In genomic region chr5:125526464-125526863, GRCm38 (mm10) we compare ENCODE assay signal across 10 mouse cellular contexts. TPM values are rescaled to one million over a fixed set of nuclear protein-coding genes. Genes with fewer than 3 reads are reported as not detected.
DNase-seq lines count a peak whose midpoint lies in the region; ATAC-seq lines count a peak whose summit lies in the region.
"Had no signal": no experiment of that assay in that cellular context is flagged by ENCODE, and none has a peak within 500 bp of the region (broad histone marks: within the 10 kb centered on the region; RNA-seq: fewer than 3 reads in every experiment).

No protein-coding gene starts in this region.

- H3K4me1 ChIP-seq in hindbrain, embryonic 10.5 days (replicated peaks), result peaks cover 8% of the 10 kb centered on the region
- peaks cover 3% of the 10 kb centered on the region for H3K4me1 ChIP-seq in hindbrain, embryonic 13.5 days (replicated peaks)
- peaks cover 3% of the 10 kb centered on the region; the same call in 1 of the 2 replicates for H3K4me1 ChIP-seq in midbrain, embryonic 16.5 days (ENCODE audit: control insufficient read depth, insufficient read depth, low read length)

- H3K9ac ChIP-seq in hindbrain, embryonic 13.5 days, result no peak overlapping the region
- no peak overlapping the region for H3K9ac ChIP-seq in midbrain, embryonic 16.5 days (ENCODE audit: low read depth, low read length)
- H3K9ac ChIP-seq: liver, embryonic 15.5 days had no signal

- H3K4me3 ChIP-seq in hindbrain, embryonic 10.5 days, result no peak overlapping the region
- no peak overlapping the region for H3K4me3 ChIP-seq in hindbrain, embryonic 13.5 days
- H3K4me3 ChIP-seq in midbrain, embryonic 16.5 days (ENCODE audit: low read depth, low read length), result no peak overlapping the region
- H3K4me3 ChIP-seq: liver, embryonic 15.5 days had no signal

- no peaks in the 10 kb centered on the region for H3K36me3 ChIP-seq in hindbrain, embryonic 10.5 days
- peaks cover 7% of the 10 kb centered on the region; the same call in 1 of the 2 replicates for H3K36me3 ChIP-seq in hindbrain, embryonic 13.5 days
- no peaks in the 10 kb centered on the region; the same call in 1 of the 2 replicates for H3K36me3 ChIP-seq in midbrain, embryonic 16.5 days (ENCODE audit: control insufficient read depth, insufficient read depth, low read length)
- H3K36me3 ChIP-seq: liver, embryonic 15.5 days had no signal

- WGBS in hindbrain, embryonic 10.5 days, result 76% methylated on average over 4 of the region's 4 CpGs
- WGBS in hindbrain, embryonic 13.5 days, result 80% methylated on average over 4 of the region's 4 CpGs
- 80% methylated on average over 4 of the region's 4 CpGs for WGBS in midbrain, embryonic 16.5 days

- H3K9me3 ChIP-seq in hindbrain, embryonic 10.5 days, result peaks cover 11% of the 10 kb centered on the region; the same call in 1 of the 2 replicates
- H3K9me3 ChIP-seq in hindbrain, embryonic 13.5 days, result peaks cover 5% of the 10 kb centered on the region; the same call in 1 of the 2 replicates
- H3K9me3 ChIP-seq in midbrain, embryonic 16.5 days (replicated peaks; ENCODE audit: control insufficient read depth, low read length, poor library complexity, severe bottlenecking), result no peaks in the 10 kb centered on the region
- H3K9me3 ChIP-seq: liver, embryonic 15.5 days had no signal

- no peak for ATAC-seq in hindbrain, embryonic 13.5 days (ENCODE audit: low FRiP score)
- no peak for ATAC-seq in midbrain, embryonic 16.5 days
- ATAC-seq: inflammation-experienced regulatory T-cells, adult 6 months had no signal

- H3K27ac ChIP-seq in hindbrain, embryonic 10.5 days, result no peak overlapping the region
- no peak overlapping the region for H3K27ac ChIP-seq in hindbrain, embryonic 13.5 days
- no peak overlapping the region for H3K27ac ChIP-seq in midbrain, embryonic 16.5 days (ENCODE audit: low read length)
- H3K27ac ChIP-seq: liver, embryonic 15.5 days had no signal

- peaks cover 36% of the 10 kb centered on the region for H3K27me3 ChIP-seq in hindbrain, embryonic 10.5 days (ENCODE audit: insufficient read depth, poor library complexity, severe bottlenecking)
- H3K27me3 ChIP-seq in hindbrain, embryonic 13.5 days, result peaks cover 34% of the 10 kb centered on the region
- 0 out of 2 replicates have a peak, but pooled peaks cover 3% of the 10 kb centered on the region for H3K27me3 ChIP-seq in midbrain, embryonic 16.5 days (ENCODE audit: control insufficient read depth, insufficient read depth, low read depth, low read length)

- no peak overlapping the region for H3K4me2 ChIP-seq in hindbrain, embryonic 13.5 days
- no peak overlapping the region for H3K4me2 ChIP-seq in midbrain, embryonic 16.5 days (ENCODE audit: low read length)
- H3K4me2 ChIP-seq: liver, embryonic 15.5 days had no signal

- peak; percentile 30 for DNase-seq in hindbrain, embryonic 10.5 days (ENCODE audit: low spot score)
- DNase-seq in right cerebral cortex, postnatal 4 days, result peak; percentile 53
- DNase-seq in right cerebral cortex, postnatal 10 days (ENCODE audit: low spot score in 2 of 2), result no peak
- DNase-seq in c-Kit-positive CD71-positive TER-119-positive erythroid progenitor cells, embryonic 14.5 days (ENCODE audit: low spot score), result peak; percentile 45
- DNase-seq in thymus, postnatal 36 days, result peak; percentile 20 to 32
- DNase-seq in MN1 (ENCODE audit: low spot score), result no peak

RNA-seq across cellular contexts. Expression of gene Tmem132b, which starts 5.1 kb away (rescaled TPM):
- polyA plus RNA-seq in hindbrain, embryonic 10.5 days (2016; fragmentation: Nextera tagmentation; extraction: Ambion mirVana), result 0.21 and 0.41 TPM in 2 replicates
- 3.0 and 3.4 TPM in 2 replicates for polyA plus RNA-seq in hindbrain, embryonic 13.5 days (2015; fragmentation: Nextera tagmentation; extraction: Ambion mirVana)
- polyA plus RNA-seq in midbrain, embryonic 16.5 days (2015; fragmentation: Nextera tagmentation; extraction: Ambion mirVana), result 5.5 and 6.6 TPM in 2 replicates
- polyA plus RNA-seq: inflammation-experienced regulatory T-cells, adult 6 months; liver, embryonic 15.5 days had no signal

RNA-seq across cellular contexts. Expression of gene Aacs, which starts 50.9 kb away (rescaled TPM):
- 63.4 and 73.4 TPM in 2 replicates for polyA plus RNA-seq in hindbrain, embryonic 10.5 days (2016; fragmentation: Nextera tagmentation; extraction: Ambion mirVana)
- polyA plus RNA-seq in hindbrain, embryonic 13.5 days (2015; fragmentation: Nextera tagmentation; extraction: Ambion mirVana), result 60.0 and 62.4 TPM in 2 replicates
- 100 and 125 TPM in 2 replicates for polyA plus RNA-seq in midbrain, embryonic 16.5 days (2015; fragmentation: Nextera tagmentation; extraction: Ambion mirVana)

Comparison
In these comparisons a context has a peak if more than half of its experiments do, and no peak if none do; other contexts are left out.
1. DNase-seq: peak in hindbrain, embryonic 10.5 days (single experiment), right cerebral cortex, postnatal 4 days (single experiment), c-Kit-positive CD71-positive TER-119-positive erythroid progenitor cells, embryonic 14.5 days (single experiment) and thymus, postnatal 36 days (2 of 2); none in right cerebral cortex, postnatal 10 days (0 of 2) and MN1 (single experiment).